Mouse (Mus musculus) G1E (cell line): Measurements from ENCODE around the gene Lrig3.

Source experiments
- CTCF ChIP-seq: IDR thresholded peaks from 2 replicates; pipeline ENCODE4 v1.5.1; 2012; ENCODE audit warnings: low read depth, low read length, inconsistent platforms, mixed read lengths
- GATA1 ChIP-seq: IDR thresholded peaks from 2 replicates; pipeline ENCODE4 v1.6.1; 2012; ENCODE audit warnings: borderline replicate concordance, low read length, inconsistent platforms, mixed read lengths
- GATA2 ChIP-seq: IDR thresholded peaks from 2 replicates; pipeline ENCODE4 v1.6.1; 2012; ENCODE audit warnings: low read depth, low read length, inconsistent platforms, borderline replicate concordance
- POLR2AphosphoS5 ChIP-seq: IDR thresholded peaks from 2 replicates; pipeline ENCODE4 v1.6.1; 2012; ENCODE audit warnings: low read depth, low read length, inconsistent platforms; ENCODE audit not compliant: insufficient replicate concordance
- TAL1 ChIP-seq: conservative IDR thresholded peaks from 2 replicates; pipeline ENCODE4 v1.6.1; 2012; ENCODE audit warnings: low read depth, low read length, inconsistent platforms, mixed read lengths

DNA sequence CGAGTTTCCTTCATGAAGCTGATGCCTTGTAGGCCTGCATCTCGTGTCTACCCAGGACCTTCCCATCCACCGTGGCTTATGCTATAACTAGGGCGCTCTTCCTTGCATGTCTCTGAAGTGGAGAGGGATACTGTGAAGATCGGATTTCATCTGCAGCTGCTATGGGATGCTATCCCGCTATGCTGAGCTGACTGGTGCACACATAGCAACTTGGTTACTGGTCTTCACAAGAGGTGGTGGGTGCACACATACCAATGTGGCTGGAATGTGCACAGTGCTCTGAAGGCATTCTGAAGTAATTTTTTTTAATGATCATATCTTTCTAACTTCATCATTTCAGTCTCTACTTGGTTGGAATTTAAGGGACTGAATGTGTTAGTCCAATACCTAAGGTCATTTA is 49.7 kb downstream of the Lrig3 start:
- no peak for TF ChIP-seq TAL1
- no peak for TF ChIP-seq CTCF
- TF ChIP-seq GATA1 = no peak
- no peak for TF ChIP-seq POLR2AphosphoS5
- TF ChIP-seq GATA2 = no peak
